Mouse (Mus musculus): Measurements from ENCODE around the gene Tuba1c. TPM values are rescaled to one million over a fixed set of nuclear protein-coding genes. Genes with fewer than 3 reads are reported as not detected.
A peak's percentile ranks its signal among the peaks of the same experiment; 100 is the strongest.
"Not testable (repeated sequence)": the region's sequence is repeated elsewhere in the genome, so short reads cannot be mapped to it uniquely, and the experiment has no call there.

Gene Tuba1c
- polyA plus RNA-seq, 1 experiment from 2014 or later = 146 TPM

DNA sequence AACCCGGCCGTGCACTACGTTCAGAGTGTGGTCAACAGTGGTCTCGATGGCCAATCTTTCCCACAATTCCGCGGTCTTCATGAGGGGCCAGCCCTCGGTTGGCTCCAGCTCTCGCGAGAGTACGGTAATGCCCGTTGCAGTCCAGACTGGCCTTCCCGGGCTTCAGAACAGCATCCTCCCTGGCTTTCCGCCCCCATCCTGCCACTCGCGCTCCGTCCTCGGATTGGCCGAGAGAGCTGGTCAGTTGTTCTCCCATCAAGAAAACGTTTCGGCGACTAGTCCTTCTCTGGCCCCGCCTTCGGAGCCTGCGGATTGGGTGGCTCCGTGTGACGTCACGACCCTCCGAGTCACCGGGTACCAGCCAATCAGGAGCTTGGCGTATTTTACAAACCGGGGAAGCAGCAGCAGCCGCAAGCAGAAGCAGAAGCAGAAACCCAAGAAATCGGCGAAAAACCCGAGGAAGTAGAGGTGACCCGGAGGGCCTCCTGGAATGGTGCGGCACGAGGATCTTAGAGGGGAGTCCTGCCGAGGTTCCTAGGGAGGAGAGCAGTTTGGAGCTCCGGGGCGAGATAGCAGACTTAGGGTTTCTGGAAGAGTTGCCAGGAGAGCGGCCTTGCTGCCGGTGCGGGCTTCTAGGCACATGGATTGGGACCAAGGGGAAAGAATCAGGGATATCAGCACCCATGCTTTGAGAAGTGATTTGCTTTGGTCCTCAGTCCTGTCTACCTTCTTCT lies 45.1 kb downstream of the Tuba1c start:
- peak overlapping the region; percentile 95 for H3K4me2 ChIP-seq (ENCODE audit: low read length)
- ATAC-seq (ENCODE audit: insufficient number of reproducible peaks, insufficient read depth, low FRiP score, low read depth) = peak; percentile 98
- H3K9me3 ChIP-seq (ENCODE audit: control insufficient read depth, low read length) = no peaks in the 10 kb centered on the region
- peak overlapping the region; percentile 91 to 94 for H3K27ac ChIP-seq (replicated peaks in 1 of 2; ENCODE audit: control insufficient read depth in 1 of 2, insufficient read depth in 1 of 2, low read depth in 2 of 2, low read length in 2 of 2)
- under 1% methylated on average over 44 of the region's 44 CpGs for WGBS
- H3K27me3 ChIP-seq (ENCODE audit: control insufficient read depth, insufficient read depth, low read length) = no peaks in the 10 kb centered on the region
- peak overlapping the region; percentile 51 to 77 for H3K4me3 ChIP-seq (ENCODE audit: control insufficient read depth in 1 of 2, insufficient read depth in 1 of 2, low read depth in 1 of 2, low read length in 2 of 2)
- H3K4me1 ChIP-seq (ENCODE audit: control insufficient read depth in 2 of 2, insufficient read depth in 2 of 2, low read length in 2 of 2) = peaks cover 10 to 23% of the 10 kb centered on the region in 2 experiments
- peak overlapping the region; percentile 85 for H3K9ac ChIP-seq (ENCODE audit: low read length)
- H3K36me3 ChIP-seq (ENCODE audit: control insufficient read depth, insufficient read depth, low read length) = peaks cover 28% of the 10 kb centered on the region

DNA sequence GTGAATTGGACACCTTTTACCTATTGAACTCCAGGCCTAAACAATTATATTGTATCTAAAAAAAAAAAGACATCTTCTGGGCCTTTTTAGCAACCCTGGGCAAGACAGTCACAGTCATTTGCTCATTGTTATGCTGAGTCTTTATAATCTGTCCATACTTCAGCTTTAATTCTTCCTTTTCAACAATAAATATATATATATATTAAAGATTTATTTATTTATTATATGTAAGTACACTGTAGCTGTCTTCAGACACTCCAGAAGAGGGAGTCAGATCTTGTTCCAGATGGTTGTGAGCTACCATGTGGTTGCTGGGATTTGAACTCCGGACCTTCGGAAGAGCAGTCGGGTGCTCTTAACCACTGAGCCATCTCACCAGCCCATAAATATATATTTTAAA lies 46.3 kb downstream of the Tuba1c start:
- H3K4me3 ChIP-seq (ENCODE audit: control insufficient read depth in 1 of 2, insufficient read depth in 1 of 2, low read depth in 1 of 2, low read length in 2 of 2); H3K27ac ChIP-seq (replicated peaks in 1 of 2; ENCODE audit: control insufficient read depth in 1 of 2, insufficient read depth in 1 of 2, low read depth in 2 of 2, low read length in 2 of 2); ATAC-seq (ENCODE audit: insufficient number of reproducible peaks, insufficient read depth, low FRiP score, low read depth); H3K27me3 ChIP-seq (ENCODE audit: control insufficient read depth, insufficient read depth, low read length); H3K9me3 ChIP-seq (ENCODE audit: control insufficient read depth, low read length): not testable (repeated sequence)
- H3K9ac ChIP-seq (ENCODE audit: low read length) = peak overlapping the region; percentile 85; the same call in 1 of the 2 replicates
- peaks cover 39% of the 10 kb centered on the region for H3K36me3 ChIP-seq (ENCODE audit: control insufficient read depth, insufficient read depth, low read length)
- peak overlapping the region; percentile 95 for H3K4me2 ChIP-seq (ENCODE audit: low read length)
- peaks cover 10 to 23% of the 10 kb centered on the region in 2 experiments for H3K4me1 ChIP-seq (ENCODE audit: control insufficient read depth in 2 of 2, insufficient read depth in 2 of 2, low read length in 2 of 2)
- 100% methylated on average over 3 of the region's 3 CpGs for WGBS

DNA sequence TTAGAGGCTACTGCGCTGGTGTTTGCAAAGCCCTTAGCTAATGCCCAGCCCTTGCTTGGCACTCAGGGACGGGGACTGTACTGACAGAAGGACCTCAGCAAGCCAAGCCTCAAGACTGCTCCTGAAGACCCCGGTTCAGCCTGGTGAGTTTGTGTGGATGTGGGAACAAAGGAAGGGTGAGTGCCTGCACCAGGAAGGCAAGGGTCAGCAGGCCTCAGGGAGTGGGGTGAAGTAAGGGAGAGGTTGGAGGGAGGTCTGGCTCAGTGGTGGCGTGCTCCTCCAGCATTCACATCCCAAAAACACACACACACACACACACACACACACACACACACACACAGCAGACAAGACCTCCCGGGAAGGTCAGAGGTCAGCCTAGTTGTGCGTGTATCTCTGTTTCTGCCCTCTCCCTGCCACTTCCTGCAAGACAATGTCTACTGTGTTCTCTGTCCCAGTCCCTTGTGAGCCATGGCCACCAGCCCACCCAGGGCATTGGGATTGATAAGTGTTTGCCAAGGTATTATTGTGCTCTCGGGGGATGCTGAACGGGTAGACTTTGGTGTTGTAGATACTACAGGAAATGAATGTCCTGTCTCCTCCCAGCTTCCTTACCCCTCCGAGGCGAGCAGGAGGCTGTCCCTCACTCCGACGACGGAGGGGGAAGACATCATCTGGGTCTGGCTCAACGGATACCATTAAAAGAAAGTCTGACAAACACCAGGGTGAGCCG lies 48.7 kb downstream of the Tuba1c start:
- Histone ChIP-seq H3K36me3 (ENCODE audit: control insufficient read depth, insufficient read depth, low read length) (peaks cover 62% of the 10 kb centered on the region), H3K9ac (ENCODE audit: low read length) (0 out of 2 replicates have a peak overlapping the region, but pooled peaks have one; percentile 21), H3K4me2 (ENCODE audit: low read length) (no peak overlapping the region), H3K27ac (replicated peaks in 1 of 2; ENCODE audit: control insufficient read depth in 1 of 2, insufficient read depth in 1 of 2, low read depth in 2 of 2, low read length in 2 of 2) (no peak overlapping the region), H3K9me3 (ENCODE audit: control insufficient read depth, low read length) (no peaks in the 10 kb centered on the region), H3K4me3 (ENCODE audit: control insufficient read depth in 1 of 2, insufficient read depth in 1 of 2, low read depth in 1 of 2, low read length in 2 of 2) (no peak overlapping the region), H3K27me3 (ENCODE audit: control insufficient read depth, insufficient read depth, low read length) (no peaks in the 10 kb centered on the region; the same call in 1 of the 2 replicates), H3K4me1 (ENCODE audit: control insufficient read depth in 2 of 2, insufficient read depth in 2 of 2, low read length in 2 of 2) (peaks cover 10 to 23% of the 10 kb centered on the region in 2 experiments)
- no peak for ATAC-seq (ENCODE audit: insufficient number of reproducible peaks, insufficient read depth, low FRiP score, low read depth)
- 80% methylated on average over 15 of the region's 15 CpGs for WGBS

DNA sequence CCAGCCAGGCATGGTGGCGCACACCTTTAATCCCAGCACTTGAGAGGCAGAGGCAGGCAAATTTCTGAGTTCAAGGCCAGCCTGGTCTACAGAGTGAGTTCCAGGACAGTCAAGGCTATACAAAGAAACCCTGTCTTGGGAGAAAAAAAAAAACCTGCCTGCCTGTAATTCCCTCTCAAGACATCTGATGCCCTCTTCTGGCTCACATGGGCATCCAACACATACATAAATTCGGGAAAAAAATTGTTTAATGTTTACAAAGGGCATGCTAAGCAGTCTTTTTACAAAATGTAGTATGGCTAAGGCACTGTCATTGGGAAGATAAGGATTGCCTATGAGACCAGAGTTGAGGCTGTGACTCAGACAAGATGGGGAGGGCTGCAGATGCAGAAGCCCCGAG lies 50.1 kb downstream of the Tuba1c start:
- H3K9me3 ChIP-seq (ENCODE audit: control insufficient read depth, low read length) = no peaks in the 10 kb centered on the region
- peaks cover 64% of the 10 kb centered on the region for H3K36me3 ChIP-seq (ENCODE audit: control insufficient read depth, insufficient read depth, low read length)
- peaks cover 5 to 19% of the 10 kb centered on the region in 2 experiments; a peak in 3 of 4 replicates for H3K4me1 ChIP-seq (ENCODE audit: control insufficient read depth in 2 of 2, insufficient read depth in 2 of 2, low read length in 2 of 2)
- H3K4me2 ChIP-seq (ENCODE audit: low read length) = no peak overlapping the region
- H3K27ac ChIP-seq (replicated peaks in 1 of 2; ENCODE audit: control insufficient read depth in 1 of 2, insufficient read depth in 1 of 2, low read depth in 2 of 2, low read length in 2 of 2) = no peak overlapping the region
- 81% methylated on average over 3 of the region's 3 CpGs for whole genome bisulfite sequencing
- peaks cover 4% of the 10 kb centered on the region; the same call in 1 of the 2 replicates for H3K27me3 ChIP-seq (ENCODE audit: control insufficient read depth, insufficient read depth, low read length)
- no peak overlapping the region for H3K4me3 ChIP-seq (ENCODE audit: control insufficient read depth in 1 of 2, insufficient read depth in 1 of 2, low read depth in 1 of 2, low read length in 2 of 2)
- no peak for ATAC-seq (ENCODE audit: insufficient number of reproducible peaks, insufficient read depth, low FRiP score, low read depth)
- no peak overlapping the region for H3K9ac ChIP-seq (ENCODE audit: low read length)

DNA sequence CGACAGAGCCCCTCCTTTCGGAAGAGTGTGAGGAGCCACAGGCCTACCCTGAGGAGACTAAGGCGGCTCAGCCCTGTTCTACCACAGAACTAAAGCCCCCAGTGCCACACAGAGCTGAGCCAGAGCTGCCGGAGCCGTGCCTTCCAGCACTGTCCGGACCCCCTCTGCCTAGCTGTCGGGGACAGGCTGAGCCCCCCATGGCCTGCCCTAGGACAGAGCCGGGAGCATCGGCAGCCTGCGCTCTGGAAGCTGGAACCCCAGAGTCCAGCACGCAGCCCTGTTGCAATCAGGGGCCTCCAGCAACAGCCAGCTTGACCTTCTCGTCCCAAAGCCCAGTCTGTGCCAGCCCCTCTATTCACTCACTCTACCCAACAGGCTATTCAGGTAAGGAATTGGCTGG lies 52.6 kb downstream of the Tuba1c start:
- Histone ChIP-seq H3K4me1 (ENCODE audit: control insufficient read depth in 2 of 2, insufficient read depth in 2 of 2, low read length in 2 of 2) (peaks cover 2 to 4% of the 10 kb centered on the region in 2 experiments; a peak in 2 of 4 replicates), H3K4me3 (ENCODE audit: control insufficient read depth in 1 of 2, insufficient read depth in 1 of 2, low read depth in 1 of 2, low read length in 2 of 2) (no peak overlapping the region), H3K27ac (replicated peaks in 1 of 2; ENCODE audit: control insufficient read depth in 1 of 2, insufficient read depth in 1 of 2, low read depth in 2 of 2, low read length in 2 of 2) (no peak overlapping the region), H3K36me3 (ENCODE audit: control insufficient read depth, insufficient read depth, low read length) (peaks cover 55% of the 10 kb centered on the region), H3K9ac (ENCODE audit: low read length) (no peak overlapping the region), H3K27me3 (ENCODE audit: control insufficient read depth, insufficient read depth, low read length) (peaks cover 29% of the 10 kb centered on the region), H3K9me3 (ENCODE audit: control insufficient read depth, low read length) (no peaks in the 10 kb centered on the region), H3K4me2 (ENCODE audit: low read length) (no peak overlapping the region)
- no peak for ATAC-seq (ENCODE audit: insufficient number of reproducible peaks, insufficient read depth, low FRiP score, low read depth)
- 95% methylated on average over 12 of the region's 12 CpGs for WGBS

DNA sequence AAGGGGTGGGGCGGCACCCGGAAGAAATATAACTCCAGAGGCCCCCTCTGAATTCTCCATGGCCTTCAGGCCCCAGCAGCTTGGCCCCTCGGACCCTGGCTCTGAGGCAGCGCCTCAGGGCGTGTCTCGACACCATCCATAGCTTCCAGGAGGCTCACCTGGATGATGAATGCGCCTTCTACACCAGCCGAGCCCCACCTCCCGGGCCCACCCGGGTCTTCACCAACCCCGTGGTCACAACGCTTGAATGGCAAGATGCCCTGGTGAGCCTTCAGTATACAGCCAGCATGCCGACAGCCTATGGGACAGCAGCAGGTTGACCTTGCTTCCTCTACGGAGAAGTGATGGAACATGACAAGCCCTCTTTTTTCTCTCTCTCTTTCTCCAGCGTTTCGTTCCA lies 53.1 kb downstream of the Tuba1c start:
- WGBS = 90% methylated on average over 16 of the region's 16 CpGs
- Histone ChIP-seq H3K27ac (replicated peaks in 1 of 2; ENCODE audit: control insufficient read depth in 1 of 2, insufficient read depth in 1 of 2, low read depth in 2 of 2, low read length in 2 of 2) (no peak overlapping the region), H3K36me3 (ENCODE audit: control insufficient read depth, insufficient read depth, low read length) (peaks cover 51% of the 10 kb centered on the region), H3K4me2 (ENCODE audit: low read length) (no peak overlapping the region), H3K9ac (ENCODE audit: low read length) (no peak overlapping the region), H3K9me3 (ENCODE audit: control insufficient read depth, low read length) (no peaks in the 10 kb centered on the region), H3K4me1 (ENCODE audit: control insufficient read depth in 2 of 2, insufficient read depth in 2 of 2, low read length in 2 of 2) (peaks cover 2 to 4% of the 10 kb centered on the region in 2 experiments; a peak in 2 of 4 replicates), H3K27me3 (ENCODE audit: control insufficient read depth, insufficient read depth, low read length) (peaks cover 35% of the 10 kb centered on the region), H3K4me3 (ENCODE audit: control insufficient read depth in 1 of 2, insufficient read depth in 1 of 2, low read depth in 1 of 2, low read length in 2 of 2) (no peak overlapping the region)
- ATAC-seq (ENCODE audit: insufficient number of reproducible peaks, insufficient read depth, low FRiP score, low read depth) = no peak

DNA sequence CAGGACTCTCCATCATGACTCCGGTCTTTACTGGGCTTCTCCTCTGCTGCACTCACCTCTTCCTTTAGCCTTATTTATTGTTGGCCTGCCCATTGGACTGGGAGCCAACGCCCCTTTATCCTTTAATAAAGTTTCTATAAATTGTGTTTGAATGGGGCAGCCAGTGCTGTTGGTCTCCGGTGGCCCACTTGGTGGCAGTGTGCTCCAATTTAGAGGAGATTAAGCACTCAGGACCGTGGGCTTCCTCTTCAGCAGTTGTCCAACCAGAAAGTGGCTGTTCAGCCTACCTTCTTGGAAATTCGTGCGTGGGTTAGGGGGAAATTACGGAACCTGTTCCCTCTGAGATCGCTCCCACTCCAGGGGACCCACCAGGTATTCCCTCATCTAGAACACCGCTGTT lies 53.6 kb downstream of the Tuba1c start:
- 69% methylated on average over 9 of the region's 9 CpGs for WGBS
- peaks cover 4 to 7% of the 10 kb centered on the region in 2 experiments; a peak in 3 of 4 replicates for H3K4me1 ChIP-seq (ENCODE audit: control insufficient read depth in 2 of 2, insufficient read depth in 2 of 2, low read length in 2 of 2)
- H3K9ac ChIP-seq (ENCODE audit: low read length) = no peak overlapping the region
- no peak overlapping the region for H3K27ac ChIP-seq (replicated peaks in 1 of 2; ENCODE audit: control insufficient read depth in 1 of 2, insufficient read depth in 1 of 2, low read depth in 2 of 2, low read length in 2 of 2)
- ATAC-seq (ENCODE audit: insufficient number of reproducible peaks, insufficient read depth, low FRiP score, low read depth) = no peak
- H3K9me3 ChIP-seq (ENCODE audit: control insufficient read depth, low read length) = no peaks in the 10 kb centered on the region
- H3K36me3 ChIP-seq (ENCODE audit: control insufficient read depth, insufficient read depth, low read length) = peaks cover 46% of the 10 kb centered on the region
- no peak overlapping the region for H3K4me2 ChIP-seq (ENCODE audit: low read length)
- H3K4me3 ChIP-seq (ENCODE audit: control insufficient read depth in 1 of 2, insufficient read depth in 1 of 2, low read depth in 1 of 2, low read length in 2 of 2) = no peak overlapping the region
- peaks cover 39% of the 10 kb centered on the region for H3K27me3 ChIP-seq (ENCODE audit: control insufficient read depth, insufficient read depth, low read length)
